Mouse (Mus musculus) liver, postnatal 0 days (tissue): Measurements from ENCODE around the gene Mamdc4. TPM values are rescaled to one million over a fixed set of nuclear protein-coding genes. Genes with fewer than 3 reads are reported as not detected.
A peak's percentile ranks its signal among the peaks of the same experiment; 100 is the strongest.
"Not testable (repeated sequence)": the region's sequence is repeated elsewhere in the genome, so short reads cannot be mapped to it uniquely, and the experiment has no call there.

ENCODE experiments used
- ATAC-seq: fragments of 200-750 bp; cut with Nextera tagmentation; 2 replicates; pipeline ENCODE4 v1.8.0; 2017; ENCODE audit warnings: mild to moderate bottlenecking, moderate library complexity
- DNase-seq: peaks from one replicate; pipeline ENCODE4 v3.0.0-alpha.2; 2016
- H3K27ac ChIP-seq: fragments of 300-500 bp; sonication (generic); 2 replicates; pipeline ENCODE4 v1.5.1; 2014; ENCODE audit warnings: antibody characterized with exemption, moderate library complexity, mild to moderate bottlenecking, low read depth
- H3K27me3 ChIP-seq: fragments of 300-500 bp; sonication (generic); 2 replicates; pipeline ENCODE4 v1.6.1; 2014; ENCODE audit warnings: low read length, control low read depth, mixed read lengths; ENCODE audit not compliant: insufficient read depth
- H3K36me3 ChIP-seq: fragments of 300-500 bp; sonication (generic); replicated peaks from 2 replicates; pipeline ENCODE4 v1.6.1; 2014; ENCODE audit warnings: mild to moderate bottlenecking, control low read depth, low read length, moderate library complexity, mixed read lengths; ENCODE audit not compliant: insufficient read depth
- H3K4me1 ChIP-seq: fragments of 300-500 bp; sonication (generic); 2 replicates; pipeline ENCODE4 v1.6.1; 2014; ENCODE audit warnings: antibody characterized with exemption, mild to moderate bottlenecking, control low read depth; ENCODE audit not compliant: insufficient read depth
- H3K4me2 ChIP-seq: fragments of 300-500 bp; sonication (generic); 2 replicates; pipeline ENCODE4 v1.6.1; 2014; ENCODE audit warnings: low read depth, mild to moderate bottlenecking, low read length, moderate library complexity, mixed read lengths
- H3K4me3 ChIP-seq: fragments of 300-500 bp; sonication (generic); 2 replicates; pipeline ENCODE4 v1.5.1; 2014; ENCODE audit warnings: low read depth, low read length
- H3K9ac ChIP-seq: fragments of 300-500 bp; sonication (generic); replicated peaks from 2 replicates; pipeline ENCODE4 v1.6.1; 2014; ENCODE audit warnings: mild to moderate bottlenecking, moderate library complexity
- H3K9me3 ChIP-seq: fragments of 300-500 bp; sonication (generic); 2 replicates; pipeline ENCODE4 v1.6.1; 2016; ENCODE audit warnings: mild to moderate bottlenecking, control low read depth, low read length, mixed read lengths
- CTCF ChIP-seq: sonication (generic); IDR thresholded peaks from 2 replicates; pipeline ENCODE4 v1.5.1; 2016; ENCODE audit warnings: antibody characterized with exemption, low read depth
- EP300 ChIP-seq: IDR thresholded peaks from 2 replicates; pipeline ENCODE4 v1.6.1; 2016; ENCODE audit warnings: antibody characterized with exemption, low read depth, mild to moderate bottlenecking
- WGBS: fragments of 180-500 bp; shearing (Covaris S2); extraction: QIAGEN DNeasy Blood & Tissue Kit; methylation state at CpG from one replicate; pipeline ENCODE4 v1.1.7; 2014; ENCODE audit not compliant: insufficient replicate concordance; 5-methylcytosine and 5-hydroxymethylcytosine counted together
- polyA plus RNA-seq: library from polyadenylated mRNA; unstranded; fragments of >200 nt; fragmentation: Nextera tagmentation; extraction: Ambion mirVana; gene quantifications from 2 replicates; pipeline ENCODE4 v1.2.1, GENCODE M21; 2015

Mamdc4 gene
- polyA plus RNA-seq, 1 experiment from 2014 or later = 0.09 TPM

GRCm38 (mm10) chr2:25557964-25558360 is 16.7 kb downstream of the Mamdc4 start:
- TF ChIP-seq EP300 (no peak), CTCF (no peak)
- Histone ChIP-seq H3K4me2 (peak overlapping the region; percentile 99), H3K9ac (peak overlapping the region; percentile 98), H3K9me3 (no peaks in the 10 kb centered on the region), H3K36me3 (peaks cover 35% of the 10 kb centered on the region), H3K4me1 (peaks cover 19% of the 10 kb centered on the region), H3K27ac (peak overlapping the region; percentile 98), H3K27me3 (no peaks in the 10 kb centered on the region), H3K4me3 (peak overlapping the region; percentile 96)
- WGBS = 1% methylated on average over 24 of the region's 24 CpGs
- ATAC-seq = peak; percentile 74
- DNase-seq = peak; percentile 68

- ATAC-seq (peak; percentile 99), DNase-seq (peak; percentile 95)
- Histone ChIP-seq H3K4me1 (peaks cover 19% of the 10 kb centered on the region), H3K36me3 (peaks cover 29% of the 10 kb centered on the region), H3K9me3 (no peaks in the 10 kb centered on the region), H3K27me3 (no peaks in the 10 kb centered on the region), H3K27ac (peak within 1 kb of the TSS; percentile 98), H3K4me2 (peak within 1 kb of the TSS; percentile 99), H3K9ac (peak within 1 kb of the TSS; percentile 98), H3K4me3 (peak within 1 kb of the TSS; percentile 96)
- no peak for TF ChIP-seq EP300
- no peak for TF ChIP-seq CTCF
- WGBS = under 1% methylated on average over 55 of the region's 61 CpGs
Observed at GRCm38 (mm10) chr2:25557221-25557963, 17.3 kb downstream of the Mamdc4 start, which contains the start of gene Edf1. Gene Edf1 (plus strand): TSS chr2:25557847.

GRCm38 (mm10) chr2:25556296-25556695 is 18.3 kb downstream of the Mamdc4 start:
- WGBS = 60% methylated on average over 1 of the region's 1 CpGs
- ATAC-seq = no peak
- no peak for DNase-seq
- no peaks in the 10 kb centered on the region for H3K9me3 ChIP-seq
- no peak overlapping the region for H3K27ac ChIP-seq
- TF ChIP-seq CTCF = no peak
- no peak for TF ChIP-seq EP300
- H3K4me2 ChIP-seq = no peak overlapping the region
- no peak overlapping the region for H3K9ac ChIP-seq
- no peaks in the 10 kb centered on the region for H3K27me3 ChIP-seq
- peaks cover 19% of the 10 kb centered on the region for H3K4me1 ChIP-seq
- H3K36me3 ChIP-seq = peaks cover 18% of the 10 kb centered on the region
- H3K4me3 ChIP-seq = no peak overlapping the region

GRCm38 (mm10) chr2:25555479-25555878 is 19.2 kb downstream of the Mamdc4 start:
- not testable (repeated sequence) for H3K27ac ChIP-seq, H3K27me3 ChIP-seq, DNase-seq, H3K4me2 ChIP-seq, H3K4me3 ChIP-seq, H3K9me3 ChIP-seq, H3K9ac ChIP-seq, ATAC-seq
- peaks cover 19% of the 10 kb centered on the region for H3K4me1 ChIP-seq
- 42% methylated on average over 2 of the region's 2 CpGs for WGBS
- peaks cover 12% of the 10 kb centered on the region for H3K36me3 ChIP-seq
- peak; percentile 27; the same call in 1 of the 2 replicates for TF ChIP-seq CTCF

GRCm38 (mm10) chr2:25553171-25553786 is 21.4 kb downstream of the Mamdc4 start:
- H3K4me1 ChIP-seq, DNase-seq, H3K36me3 ChIP-seq, H3K9me3 ChIP-seq, H3K9ac ChIP-seq, H3K4me3 ChIP-seq, H3K27me3 ChIP-seq, ATAC-seq, H3K4me2 ChIP-seq, H3K27ac ChIP-seq: not testable (repeated sequence)
- 76% methylated on average over 4 of the region's 4 CpGs for WGBS

- H3K36me3 ChIP-seq = no peaks in the 10 kb centered on the region
- ATAC-seq = no peak
- 28% methylated on average over 5 of the region's 5 CpGs for WGBS
- no peaks in the 10 kb centered on the region for H3K27me3 ChIP-seq
- no peak overlapping the region for H3K9ac ChIP-seq
- H3K27ac ChIP-seq = no peak overlapping the region
- peak; percentile 49 for DNase-seq
- H3K4me3 ChIP-seq = no peak overlapping the region
- peak; percentile 79 for TF ChIP-seq CTCF
- TF ChIP-seq EP300 = no peak
- 0 out of 2 replicates have a peak, but pooled peaks cover 7% of the 10 kb centered on the region for H3K4me1 ChIP-seq
- H3K4me2 ChIP-seq = no peak overlapping the region
- no peaks in the 10 kb centered on the region for H3K9me3 ChIP-seq
Observed at GRCm38 (mm10) chr2:25551186-25551585, 23.5 kb downstream of the Mamdc4 start.
